Mouse (Mus musculus): ENCODE measurements around the gene Ddx21. TPM values are rescaled to one million over a fixed set of nuclear protein-coding genes. Genes with fewer than 3 reads are reported as not detected.

Ddx21 gene
- total RNA-seq, 2 experiments from 2014 or later = 103 to 167 TPM

Other genes starting within 250 kb of the Ddx21 start
- 46.4 and 67.3 TPM in 2 replicates for gene Hk1, start 222.4 kb downstream of the Ddx21 start, total RNA-seq (2014; fragmentation: Nextera tagmentation)
- 72.6 and 73.2 TPM in 2 replicates for gene Hk1, start 222.4 kb downstream of the Ddx21 start, total RNA-seq (2017)
- not detected in 2 replicates for gene Hkdc1, start 179.8 kb downstream of the Ddx21 start, total RNA-seq (2014; fragmentation: Nextera tagmentation)
- gene Hkdc1, start 179.8 kb downstream of the Ddx21 start, total RNA-seq (2017) = not detected in 2 replicates
- gene 4930507D05Rik, start 152.8 kb downstream of the Ddx21 start, total RNA-seq (2014; fragmentation: Nextera tagmentation) = 2.0 and 4.2 TPM in 2 replicates
- 0.31 and 0.34 TPM in 2 replicates for gene 4930507D05Rik, start 152.8 kb downstream of the Ddx21 start, total RNA-seq (2017)
- 48.8 and 53.9 TPM in 2 replicates for gene Supv3l1, start 152.5 kb downstream of the Ddx21 start, total RNA-seq (2014; fragmentation: Nextera tagmentation)
- 39.0 and 52.8 TPM in 2 replicates for gene Supv3l1, start 152.5 kb downstream of the Ddx21 start, total RNA-seq (2017)
- gene Vps26a, start 115.5 kb downstream of the Ddx21 start, total RNA-seq (2014; fragmentation: Nextera tagmentation) = 59.0 and 64.1 TPM in 2 replicates
- 69.8 and 92.6 TPM in 2 replicates for gene Vps26a, start 115.5 kb downstream of the Ddx21 start, total RNA-seq (2017)
- 2,018 and 2,531 TPM in 2 replicates for gene Srgn, start 74.8 kb downstream of the Ddx21 start, total RNA-seq (2014; fragmentation: Nextera tagmentation)
- gene Srgn, start 74.8 kb downstream of the Ddx21 start, total RNA-seq (2017) = 2,281 and 2,967 TPM in 2 replicates
- 16.6 and 27.9 TPM in 2 replicates for gene Kif1bp, start 23.8 kb downstream of the Ddx21 start, total RNA-seq (2014; fragmentation: Nextera tagmentation)
- 16.4 and 16.9 TPM in 2 replicates for gene Kif1bp, start 23.8 kb downstream of the Ddx21 start, total RNA-seq (2017)
- gene Ddx50, start 48.9 kb upstream of the Ddx21 start, total RNA-seq (2014; fragmentation: Nextera tagmentation) = 87.6 and 115 TPM in 2 replicates
- 110 and 119 TPM in 2 replicates for gene Ddx50, start 48.9 kb upstream of the Ddx21 start, total RNA-seq (2017)
- 1.5 and 1.6 TPM in 2 replicates for gene Stox1, start 123.8 kb upstream of the Ddx21 start, total RNA-seq (2014; fragmentation: Nextera tagmentation)
- gene Stox1, start 123.8 kb upstream of the Ddx21 start, total RNA-seq (2017) = 0.47 and 1.4 TPM in 2 replicates
- gene Ccar1, start 190.0 kb upstream of the Ddx21 start, total RNA-seq (2014; fragmentation: Nextera tagmentation) = 125 and 138 TPM in 2 replicates
- 103 and 105 TPM in 2 replicates for gene Ccar1, start 190.0 kb upstream of the Ddx21 start, total RNA-seq (2017)